Mouse (Mus musculus) liver, embryonic 14.5 days (tissue): ENCODE data around the gene Gm10401.

ENCODE experiments used
- CTCF ChIP-seq: IDR thresholded peaks from 2 replicates; pipeline ENCODE4 v1.5.1; 2016; ENCODE audit warnings: antibody characterized with exemption, low read depth, control low read depth
- EP300 ChIP-seq: IDR thresholded peaks from 2 replicates; pipeline ENCODE4 v1.6.1; 2016; ENCODE audit warnings: antibody characterized with exemption, low read depth

GRCm38 (mm10) chr5:115124690-115125089, 26.6 kb upstream of the Gm10401 start:
- TF ChIP-seq CTCF = no peak
- no peak for TF ChIP-seq EP300
